11 mouse cellular contexts compared by ENCODE assay signal in genomic region chr2:167254185-167254584, GRCm38 (mm10). TPM values are rescaled to one million over a fixed set of nuclear protein-coding genes. Genes with fewer than 3 reads are reported as not detected.
A peak's percentile ranks its signal among the peaks of the same experiment; 100 is the strongest.
DNase-seq lines count a peak whose midpoint lies in the region; ATAC-seq and TF ChIP-seq lines count a peak whose summit lies in the region.
"Had no signal": no experiment of that assay in that cellular context is flagged by ENCODE, and none has a peak within 500 bp of the region (broad histone marks: within the 10 kb centered on the region; RNA-seq: fewer than 3 reads in every experiment).

No protein-coding gene starts in this region.

- no peak for TF ChIP-seq CTCF in hindbrain, postnatal 0 days (IDR thresholded peaks at IDR 0.05; ENCODE audit: low read depth)

- H3K9me3 ChIP-seq in kidney, embryonic 14.5 days (ENCODE audit: control insufficient read depth, low read length), result no peaks in the 10 kb centered on the region
- no peaks in the 10 kb centered on the region for H3K9me3 ChIP-seq in intestine, embryonic 15.5 days
- no peaks in the 10 kb centered on the region for H3K9me3 ChIP-seq in hindbrain, postnatal 0 days (ENCODE audit: low read length)
- H3K9me3 ChIP-seq: limb, embryonic 13.5 days had no signal

- H3K4me2 ChIP-seq in kidney, embryonic 14.5 days (replicated peaks; ENCODE audit: low read depth, low read length), result no peak overlapping the region
- no peak overlapping the region for H3K4me2 ChIP-seq in intestine, embryonic 15.5 days (replicated peaks)
- H3K4me2 ChIP-seq in hindbrain, postnatal 0 days (ENCODE audit: low read depth, low read length), result no peak overlapping the region
- H3K4me2 ChIP-seq: limb, embryonic 13.5 days had no signal

- no peak for ATAC-seq in kidney, embryonic 14.5 days (ENCODE audit: low FRiP score, low TSS enrichment)
- ATAC-seq in intestine, embryonic 15.5 days, result peak; percentile 42; the same call in 1 of the 2 replicates
- no peak for ATAC-seq in hindbrain, postnatal 0 days

- WGBS in kidney, embryonic 14.5 days, result 57% methylated on average over 7 of the region's 7 CpGs
- WGBS in intestine, embryonic 15.5 days, result 44% methylated on average over 7 of the region's 7 CpGs
- WGBS in hindbrain, postnatal 0 days, result 66% methylated on average over 7 of the region's 7 CpGs

- H3K4me3 ChIP-seq in kidney, embryonic 14.5 days (ENCODE audit: low read length), result no peak overlapping the region
- no peak overlapping the region for H3K4me3 ChIP-seq in intestine, embryonic 15.5 days (replicated peaks)
- no peak overlapping the region for H3K4me3 ChIP-seq in hindbrain, postnatal 0 days (ENCODE audit: low read length)
- H3K4me3 ChIP-seq: limb, embryonic 13.5 days had no signal

- no peaks in the 10 kb centered on the region for H3K36me3 ChIP-seq in kidney, embryonic 14.5 days (ENCODE audit: control insufficient read depth, insufficient read depth, low read length)
- no peaks in the 10 kb centered on the region for H3K36me3 ChIP-seq in intestine, embryonic 15.5 days
- H3K36me3 ChIP-seq in hindbrain, postnatal 0 days (ENCODE audit: insufficient read depth, low read length), result no peaks in the 10 kb centered on the region
- H3K36me3 ChIP-seq: limb, embryonic 13.5 days had no signal

- H3K27ac ChIP-seq in kidney, embryonic 14.5 days (ENCODE audit: low read depth, low read length), result no peak overlapping the region
- peak overlapping the region; percentile 48; the same call in 1 of the 2 replicates for H3K27ac ChIP-seq in intestine, embryonic 15.5 days
- no peak overlapping the region for H3K27ac ChIP-seq in hindbrain, postnatal 0 days
- H3K27ac ChIP-seq: limb, embryonic 13.5 days had no signal

- peaks cover 21% of the 10 kb centered on the region for H3K4me1 ChIP-seq in kidney, embryonic 14.5 days (ENCODE audit: control insufficient read depth, insufficient read depth, low read length)
- peaks cover 25% of the 10 kb centered on the region for H3K4me1 ChIP-seq in intestine, embryonic 15.5 days (replicated peaks)
- H3K4me1 ChIP-seq in hindbrain, postnatal 0 days (ENCODE audit: insufficient read depth, low read length), result no peaks in the 10 kb centered on the region

- peak; percentile 56 for DNase-seq in kidney, adult 18-20 months
- DNase-seq in gastrocnemius, postnatal 25 days, result peak; percentile 81
- DNase-seq in lung, postnatal 25 days (ENCODE audit: low spot score), result peak; percentile 89
- no peak for DNase-seq in hindbrain, postnatal 0 days (ENCODE audit: low spot score)
- DNase-seq in layer of hippocampus, adult 18-20 months (ENCODE audit: low spot score in 2 of 2), result no peak
- no peak for DNase-seq in cerebellum, postnatal 4 days (ENCODE audit: low spot score in 2 of 2)
- DNase-seq: embryo, embryonic 11 days; thymus, adult 2 months had no signal

- H3K9ac ChIP-seq in kidney, embryonic 14.5 days (ENCODE audit: low read depth, low read length), result no peak overlapping the region
- no peak overlapping the region for H3K9ac ChIP-seq in intestine, embryonic 15.5 days
- no peak overlapping the region for H3K9ac ChIP-seq in hindbrain, postnatal 0 days (replicated peaks; ENCODE audit: low read length)
- H3K9ac ChIP-seq: limb, embryonic 13.5 days had no signal

- H3K27me3 ChIP-seq in kidney, embryonic 14.5 days (ENCODE audit: control insufficient read depth, insufficient read depth, low read length), result no peaks in the 10 kb centered on the region
- no peaks in the 10 kb centered on the region for H3K27me3 ChIP-seq in intestine, embryonic 15.5 days (replicated peaks)
- H3K27me3 ChIP-seq in hindbrain, postnatal 0 days (ENCODE audit: insufficient read depth, low read length), result no peaks in the 10 kb centered on the region
- H3K27me3 ChIP-seq: limb, embryonic 13.5 days had no signal

RNA-seq across cellular contexts. Expression of gene Ptgis, which starts 13.8 kb away (rescaled TPM):
- 15.5 and 18.0 TPM in 2 replicates for polyA plus RNA-seq in kidney, embryonic 14.5 days (2014; fragmentation: Nextera tagmentation; extraction: Ambion mirVana)
- total RNA-seq in gastrocnemius, postnatal 25 days (2021), result 1 to 10 TPM; 4.2 to 5.5 TPM
- 12.0 and 13.4 TPM in 2 replicates for polyA plus RNA-seq in intestine, embryonic 15.5 days (2015; fragmentation: Nextera tagmentation; extraction: Ambion mirVana)
- 3.2 and 7.7 TPM in 2 replicates for total RNA-seq in hindbrain, postnatal 0 days (2014; rRNA removed)
- 4.1 and 4.4 TPM in 2 replicates for polyA plus RNA-seq in hindbrain, postnatal 0 days (2015; fragmentation: Nextera tagmentation; extraction: Ambion mirVana)
- 1 to 10 TPM in 1 of 2 experiments, under 1 TPM in 1; 0.79 to 1.2 TPM for total RNA-seq in layer of hippocampus, adult 18-20 months (2021)

Comparison
In these comparisons a context has a peak if more than half of its experiments do, and no peak if none do; other contexts are left out.
1. DNase-seq: peak in kidney, adult 18-20 months (single experiment), gastrocnemius, postnatal 25 days (single experiment) and lung, postnatal 25 days (single experiment); none in hindbrain, postnatal 0 days (single experiment), layer of hippocampus, adult 18-20 months (0 of 2) and cerebellum, postnatal 4 days (0 of 2).